Comparison of ENCODE assay signal across 19 mouse cellular contexts in genomic region chr12:12364201-12364600, GRCm38 (mm10).
"Had no signal": no experiment of that assay in that cellular context is flagged by ENCODE, and none has a peak within 500 bp of the region (broad histone marks: within the 10 kb centered on the region; RNA-seq: fewer than 3 reads in every experiment).

No protein-coding gene starts in this region.

- H3K4me1 ChIP-seq: kidney, embryonic 15.5 days; liver, embryonic 13.5 days; midbrain, embryonic 15.5 days had no signal

- H3K27ac ChIP-seq: kidney, embryonic 15.5 days; left cerebral cortex, adult 2 months; liver, embryonic 13.5 days; midbrain, embryonic 15.5 days; stomach, postnatal 0 days had no signal

- DNase-seq: kidney, adult 11 months; kidney, adult 8-10 months; kidney, postnatal 10 days; kidney, postnatal 36 days; layer of hippocampus, postnatal 36 days; liver, embryonic 13.5 days; lung, adult 2 months; lung, postnatal 14 days; lung, postnatal 4 days; retina, postnatal 1 day; thymus, adult 2 months; thymus, postnatal 14 days; thymus, postnatal 4 days had no signal

- H3K36me3 ChIP-seq: liver, embryonic 13.5 days had no signal

- H3K4me2 ChIP-seq: kidney, embryonic 15.5 days; liver, embryonic 13.5 days; midbrain, embryonic 11.5 days; midbrain, embryonic 15.5 days had no signal

- H3K27me3 ChIP-seq: kidney, embryonic 15.5 days; liver, embryonic 13.5 days; midbrain, embryonic 15.5 days had no signal

- H3K9ac ChIP-seq: kidney, embryonic 15.5 days; liver, embryonic 13.5 days; midbrain, embryonic 15.5 days had no signal

- ATAC-seq: midbrain, embryonic 15.5 days had no signal

- H3K4me3 ChIP-seq: kidney, embryonic 15.5 days; left cerebral cortex, adult 2 months; liver, embryonic 13.5 days; midbrain, embryonic 15.5 days; myocyte had no signal

- H3K9me3 ChIP-seq: kidney, embryonic 15.5 days; liver, embryonic 13.5 days; midbrain, embryonic 15.5 days had no signal
